Mouse (Mus musculus): ENCODE measurements around the gene Slit3. TPM values are rescaled to one million over a fixed set of nuclear protein-coding genes. Genes with fewer than 3 reads are reported as not detected.

Gene Slit3
- polyA plus RNA-seq, 1 experiment from 2014 or later, result 24.1 TPM

DNA sequence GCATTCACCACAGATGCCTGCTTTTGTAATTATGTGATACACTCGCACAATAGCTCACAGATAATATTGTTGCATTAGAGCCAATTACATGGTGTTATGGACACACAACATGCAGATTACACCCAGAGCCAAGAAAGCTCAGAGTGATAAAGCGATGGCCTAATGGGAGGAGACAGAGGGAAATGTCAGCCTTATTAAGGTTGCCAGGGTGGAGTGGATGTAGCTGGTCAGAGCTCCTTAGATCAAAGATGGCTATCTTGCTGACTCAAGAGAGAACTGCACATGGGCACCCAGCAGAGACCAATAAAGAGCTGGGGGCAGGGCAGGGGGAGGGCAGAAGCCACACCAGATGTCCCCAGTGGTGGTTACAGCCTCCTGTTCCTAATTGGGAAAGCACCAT, 437.3 kb downstream of the Slit3 start:
- Histone ChIP-seq H3K27ac (replicated peaks; ENCODE audit: low read depth, low read length) (no peak overlapping the region), H3K4me1 (ENCODE audit: control insufficient read depth, insufficient read depth, low read length) (0 out of 2 replicates have a peak, but pooled peaks cover 3% of the 10 kb centered on the region), H3K4me3 (ENCODE audit: low read depth, low read length) (no peak overlapping the region), H3K27me3 (replicated peaks; ENCODE audit: control insufficient read depth, insufficient read depth, low read length) (no peaks in the 10 kb centered on the region), H3K9ac (ENCODE audit: low read depth, low read length) (no peak overlapping the region), H3K36me3 (ENCODE audit: control insufficient read depth, insufficient read depth, low read length) (no peaks in the 10 kb centered on the region), H3K4me2 (ENCODE audit: low read depth, low read length) (no peak overlapping the region), H3K9me3 (ENCODE audit: control insufficient read depth, low read length) (no peaks in the 10 kb centered on the region)
- ATAC-seq (ENCODE audit: low read depth), result no peak
- WGBS, result 93% methylated on average over 2 of the region's 2 CpGs
- DNase-seq (ENCODE audit: low spot score), result no peak

- ATAC-seq (ENCODE audit: low read depth) (no peak), DNase-seq (ENCODE audit: low spot score) (no peak)
- H3K4me2 ChIP-seq (ENCODE audit: low read depth, low read length), result no peak overlapping the region
- H3K9me3 ChIP-seq (ENCODE audit: control insufficient read depth, low read length), result no peaks in the 10 kb centered on the region
- H3K9ac ChIP-seq (ENCODE audit: low read depth, low read length), result no peak overlapping the region
- H3K27me3 ChIP-seq (replicated peaks; ENCODE audit: control insufficient read depth, insufficient read depth, low read length), result no peaks in the 10 kb centered on the region
- no peak overlapping the region for H3K27ac ChIP-seq (replicated peaks; ENCODE audit: low read depth, low read length)
- 0 out of 2 replicates have a peak, but pooled peaks cover 3% of the 10 kb centered on the region for H3K4me1 ChIP-seq (ENCODE audit: control insufficient read depth, insufficient read depth, low read length)
- 72% methylated on average over 3 of the region's 3 CpGs for WGBS
- H3K36me3 ChIP-seq (ENCODE audit: control insufficient read depth, insufficient read depth, low read length), result no peaks in the 10 kb centered on the region
- no peak overlapping the region for H3K4me3 ChIP-seq (ENCODE audit: low read depth, low read length)
Measured at GRCm38 (mm10) chr11:35559386-35559785, 438.4 kb downstream of the Slit3 start.

DNA sequence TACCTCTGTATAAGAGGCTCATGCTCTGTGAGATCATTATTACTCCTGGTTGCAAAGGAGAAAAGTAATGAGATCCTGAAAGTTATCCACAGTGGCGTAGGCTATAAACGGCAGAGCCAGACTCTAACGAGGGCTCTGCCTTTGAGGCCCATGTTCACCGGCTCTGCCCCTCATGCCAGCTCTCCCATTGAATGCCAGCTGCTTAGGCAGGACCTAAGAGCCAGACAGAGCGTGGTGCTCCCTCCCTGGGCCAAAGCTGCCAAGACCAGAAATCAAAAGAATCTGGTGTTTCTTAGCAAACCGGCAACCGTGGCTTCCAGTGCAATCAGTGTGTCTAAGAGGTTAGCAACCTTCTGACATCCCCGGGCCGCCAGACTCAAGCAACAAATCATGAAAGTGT, 440.7 kb downstream of the Slit3 start:
- no peak overlapping the region for H3K9ac ChIP-seq (ENCODE audit: low read depth, low read length)
- 0 out of 2 replicates have a peak, but pooled peaks cover 4% of the 10 kb centered on the region for H3K4me1 ChIP-seq (ENCODE audit: control insufficient read depth, insufficient read depth, low read length)
- no peaks in the 10 kb centered on the region for H3K27me3 ChIP-seq (replicated peaks; ENCODE audit: control insufficient read depth, insufficient read depth, low read length)
- H3K27ac ChIP-seq (replicated peaks; ENCODE audit: low read depth, low read length), result no peak overlapping the region
- 67% methylated on average over 9 of the region's 9 CpGs for WGBS
- no peaks in the 10 kb centered on the region for H3K9me3 ChIP-seq (ENCODE audit: control insufficient read depth, low read length)
- H3K36me3 ChIP-seq (ENCODE audit: control insufficient read depth, insufficient read depth, low read length), result no peaks in the 10 kb centered on the region
- DNase-seq (ENCODE audit: low spot score) (no peak), ATAC-seq (ENCODE audit: low read depth) (no peak)
- H3K4me2 ChIP-seq (ENCODE audit: low read depth, low read length), result no peak overlapping the region
- no peak overlapping the region for H3K4me3 ChIP-seq (ENCODE audit: low read depth, low read length)

DNA sequence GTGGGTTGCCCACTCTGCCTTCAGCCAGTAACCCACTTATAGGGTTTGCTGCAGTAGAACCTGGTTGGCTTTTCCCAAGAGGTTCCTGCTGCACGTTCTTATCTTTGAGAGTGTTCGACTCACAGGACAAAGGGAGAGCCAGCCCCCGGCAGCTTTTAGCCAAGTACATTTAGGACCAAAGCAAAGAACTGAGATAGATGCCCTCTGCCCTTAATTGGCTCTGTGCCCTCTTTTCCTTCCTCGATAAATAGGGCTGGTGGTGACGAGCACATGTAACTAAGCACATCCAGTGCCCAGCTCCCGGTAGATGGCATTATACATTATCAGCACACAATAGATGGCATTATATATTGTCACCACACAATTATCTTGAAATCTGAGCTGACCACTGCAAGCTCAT, 444.3 kb downstream of the Slit3 start:
- ATAC-seq (ENCODE audit: low read depth) (no peak), DNase-seq (ENCODE audit: low spot score) (no peak)
- 0 out of 2 replicates have a peak, but pooled peaks cover 4% of the 10 kb centered on the region for H3K4me1 ChIP-seq (ENCODE audit: control insufficient read depth, insufficient read depth, low read length)
- no peak overlapping the region for H3K27ac ChIP-seq (replicated peaks; ENCODE audit: low read depth, low read length)
- no peak overlapping the region for H3K4me3 ChIP-seq (ENCODE audit: low read depth, low read length)
- no peaks in the 10 kb centered on the region; the same call in 1 of the 2 replicates for H3K36me3 ChIP-seq (ENCODE audit: control insufficient read depth, insufficient read depth, low read length)
- no peak overlapping the region for H3K4me2 ChIP-seq (ENCODE audit: low read depth, low read length)
- 54% methylated on average over 6 of the region's 6 CpGs for WGBS
- no peak overlapping the region for H3K9ac ChIP-seq (ENCODE audit: low read depth, low read length)
- no peaks in the 10 kb centered on the region for H3K27me3 ChIP-seq (replicated peaks; ENCODE audit: control insufficient read depth, insufficient read depth, low read length)
- no peaks in the 10 kb centered on the region for H3K9me3 ChIP-seq (ENCODE audit: control insufficient read depth, low read length)

GRCm38 (mm10) chr11:35566686-35567085, 445.7 kb downstream of the Slit3 start:
- no peak overlapping the region for H3K9ac ChIP-seq (ENCODE audit: low read depth, low read length)
- H3K9me3 ChIP-seq (ENCODE audit: control insufficient read depth, low read length), result no peaks in the 10 kb centered on the region
- no peak for DNase-seq (ENCODE audit: low spot score)
- WGBS, result 66% methylated on average over 3 of the region's 3 CpGs
- H3K36me3 ChIP-seq (ENCODE audit: control insufficient read depth, insufficient read depth, low read length), result no peaks in the 10 kb centered on the region; the same call in 1 of the 2 replicates
- 0 out of 2 replicates have a peak, but pooled peaks cover 4% of the 10 kb centered on the region for H3K4me1 ChIP-seq (ENCODE audit: control insufficient read depth, insufficient read depth, low read length)
- H3K4me2 ChIP-seq (ENCODE audit: low read depth, low read length), result no peak overlapping the region
- no peaks in the 10 kb centered on the region for H3K27me3 ChIP-seq (replicated peaks; ENCODE audit: control insufficient read depth, insufficient read depth, low read length)
- H3K4me3 ChIP-seq (ENCODE audit: low read depth, low read length), result no peak overlapping the region
- no peak overlapping the region for H3K27ac ChIP-seq (replicated peaks; ENCODE audit: low read depth, low read length)
- ATAC-seq (ENCODE audit: low read depth), result no peak

DNA sequence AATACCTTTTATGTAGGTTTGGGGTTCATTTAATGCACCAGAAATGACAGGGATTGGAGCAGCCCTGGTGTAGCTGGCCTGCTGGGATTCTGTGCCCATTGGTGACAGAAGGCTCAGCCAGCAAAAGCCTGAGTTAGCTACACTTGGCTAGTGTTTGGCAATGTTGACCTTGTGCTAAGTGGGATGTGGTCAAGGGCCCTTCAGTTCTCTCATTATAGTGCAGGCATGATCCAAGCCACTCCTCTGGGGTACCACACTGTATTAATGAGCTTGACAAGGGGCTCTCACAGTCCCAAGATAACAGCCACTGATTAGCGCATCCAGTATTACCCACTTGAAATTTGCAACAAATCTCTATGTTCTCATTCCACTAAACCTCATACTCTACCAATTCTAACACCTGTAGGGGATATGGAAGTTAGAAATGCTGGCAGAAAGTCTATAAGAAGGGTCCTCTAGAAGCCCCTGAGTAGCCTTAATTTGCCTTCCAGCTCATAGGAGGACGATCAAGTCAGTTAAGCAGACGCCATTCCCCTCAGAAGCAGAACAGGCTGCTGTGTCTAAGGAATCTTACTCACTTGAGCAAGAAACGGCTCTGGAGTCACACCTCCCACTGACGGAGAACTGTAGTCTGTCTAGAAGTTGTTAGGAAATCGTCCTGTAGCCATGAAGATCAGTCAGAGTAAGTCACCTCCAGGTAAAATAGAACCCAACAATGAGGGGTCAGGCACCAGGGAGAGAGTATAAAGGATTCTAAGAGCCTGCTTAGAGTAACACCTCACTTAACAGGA, 448.3 kb downstream of the Slit3 start:
- no peak for ATAC-seq (ENCODE audit: low read depth)
- Histone ChIP-seq H3K9me3 (ENCODE audit: control insufficient read depth, low read length) (no peaks in the 10 kb centered on the region), H3K4me1 (ENCODE audit: control insufficient read depth, insufficient read depth, low read length) (0 out of 2 replicates have a peak, but pooled peaks cover 4% of the 10 kb centered on the region), H3K27ac (replicated peaks; ENCODE audit: low read depth, low read length) (no peak overlapping the region), H3K36me3 (ENCODE audit: control insufficient read depth, insufficient read depth, low read length) (no peaks in the 10 kb centered on the region; the same call in 1 of the 2 replicates), H3K4me2 (ENCODE audit: low read depth, low read length) (no peak overlapping the region), H3K27me3 (replicated peaks; ENCODE audit: control insufficient read depth, insufficient read depth, low read length) (no peaks in the 10 kb centered on the region), H3K9ac (ENCODE audit: low read depth, low read length) (no peak overlapping the region), H3K4me3 (ENCODE audit: low read depth, low read length) (no peak overlapping the region)
- 79% methylated on average over 6 of the region's 6 CpGs for WGBS
- no peak for DNase-seq (ENCODE audit: low spot score)

DNA sequence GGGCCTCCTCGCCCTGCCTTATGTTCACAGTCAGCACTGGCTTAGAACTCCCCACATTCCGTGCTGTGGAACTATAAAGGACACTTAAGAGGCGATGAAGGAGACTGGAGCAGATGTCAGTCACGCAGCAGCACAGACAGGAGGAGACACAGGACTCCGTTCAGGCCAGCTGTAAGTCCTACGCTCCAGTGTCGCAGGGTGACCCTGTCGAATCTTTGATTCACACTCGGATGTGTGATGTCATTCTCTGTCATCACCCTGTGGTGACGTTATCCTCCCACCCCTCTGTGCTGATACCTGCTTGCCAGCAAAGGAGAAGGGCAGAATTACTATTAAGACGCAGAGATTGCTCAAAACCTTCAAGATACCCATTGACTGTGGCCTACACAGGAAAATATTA, 448.9 kb downstream of the Slit3 start:
- Histone ChIP-seq H3K27ac (replicated peaks; ENCODE audit: low read depth, low read length) (no peak overlapping the region), H3K4me1 (ENCODE audit: control insufficient read depth, insufficient read depth, low read length) (0 out of 2 replicates have a peak, but pooled peaks cover 4% of the 10 kb centered on the region), H3K4me3 (ENCODE audit: low read depth, low read length) (no peak overlapping the region), H3K4me2 (ENCODE audit: low read depth, low read length) (no peak overlapping the region), H3K27me3 (replicated peaks; ENCODE audit: control insufficient read depth, insufficient read depth, low read length) (no peaks in the 10 kb centered on the region), H3K9me3 (ENCODE audit: control insufficient read depth, low read length) (no peaks in the 10 kb centered on the region), H3K9ac (ENCODE audit: low read depth, low read length) (no peak overlapping the region), H3K36me3 (ENCODE audit: control insufficient read depth, insufficient read depth, low read length) (no peaks in the 10 kb centered on the region; the same call in 1 of the 2 replicates)
- WGBS, result 81% methylated on average over 11 of the region's 11 CpGs
- ATAC-seq (ENCODE audit: low read depth) (no peak), DNase-seq (ENCODE audit: low spot score) (no peak)

DNA sequence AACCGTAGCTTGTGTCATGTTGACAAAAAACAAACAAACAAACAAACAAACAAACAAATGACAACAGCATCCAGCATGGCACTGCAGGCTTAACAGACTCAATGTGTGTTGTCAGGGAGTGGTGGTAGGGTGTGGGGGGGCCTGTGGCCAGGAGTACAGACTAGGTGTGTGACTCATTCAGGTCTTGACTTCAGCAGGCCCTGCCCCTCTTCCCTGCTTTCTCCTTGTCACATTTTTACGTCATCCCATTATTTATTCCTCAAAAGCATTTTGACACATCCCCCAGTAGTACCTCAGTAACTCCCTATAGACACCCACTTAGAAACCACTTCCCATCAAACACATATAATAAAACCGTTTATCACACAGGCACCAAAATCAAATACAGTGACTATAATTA, 450.9 kb downstream of the Slit3 start:
- H3K4me2 ChIP-seq (ENCODE audit: low read depth, low read length), result no peak overlapping the region
- no peaks in the 10 kb centered on the region for H3K27me3 ChIP-seq (replicated peaks; ENCODE audit: control insufficient read depth, insufficient read depth, low read length)
- no peak for ATAC-seq (ENCODE audit: low read depth)
- no peaks in the 10 kb centered on the region; the same call in 1 of the 2 replicates for H3K36me3 ChIP-seq (ENCODE audit: control insufficient read depth, insufficient read depth, low read length)
- H3K9me3 ChIP-seq (ENCODE audit: control insufficient read depth, low read length), result no peaks in the 10 kb centered on the region
- H3K4me1 ChIP-seq (ENCODE audit: control insufficient read depth, insufficient read depth, low read length), result no peaks in the 10 kb centered on the region
- no peak overlapping the region for H3K27ac ChIP-seq (replicated peaks; ENCODE audit: low read depth, low read length)
- H3K4me3 ChIP-seq (ENCODE audit: low read depth, low read length), result no peak overlapping the region
- no peak for DNase-seq (ENCODE audit: low spot score)
- 68% methylated on average over 3 of the region's 3 CpGs for WGBS
- no peak overlapping the region for H3K9ac ChIP-seq (ENCODE audit: low read depth, low read length)

GRCm38 (mm10) chr11:35578796-35579195, 457.8 kb downstream of the Slit3 start:
- 97% methylated on average over 10 of the region's 10 CpGs for WGBS
- H3K27me3 ChIP-seq (replicated peaks; ENCODE audit: control insufficient read depth, insufficient read depth, low read length), result no peaks in the 10 kb centered on the region
- H3K4me3 ChIP-seq (ENCODE audit: low read depth, low read length), result no peak overlapping the region
- no peaks in the 10 kb centered on the region for H3K4me1 ChIP-seq (ENCODE audit: control insufficient read depth, insufficient read depth, low read length)
- no peak for ATAC-seq (ENCODE audit: low read depth)
- H3K9ac ChIP-seq (ENCODE audit: low read depth, low read length), result no peak overlapping the region
- H3K4me2 ChIP-seq (ENCODE audit: low read depth, low read length), result no peak overlapping the region
- peaks cover 13% of the 10 kb centered on the region for H3K36me3 ChIP-seq (ENCODE audit: control insufficient read depth, insufficient read depth, low read length)
- no peak for DNase-seq (ENCODE audit: low spot score)
- H3K9me3 ChIP-seq (ENCODE audit: control insufficient read depth, low read length), result no peaks in the 10 kb centered on the region
- H3K27ac ChIP-seq (replicated peaks; ENCODE audit: low read depth, low read length), result no peak overlapping the region
